Comparison of ENCODE assay signal across 17 mouse cellular contexts in genomic region chr15:30762695-30763285, GRCm38 (mm10).
A peak's percentile ranks its signal among the peaks of the same experiment; 100 is the strongest.
DNase-seq lines count a peak whose midpoint lies in the region; ATAC-seq lines count a peak whose summit lies in the region.
"Had no signal": no experiment of that assay in that cellular context is flagged by ENCODE, and none has a peak within 500 bp of the region (broad histone marks: within the 10 kb centered on the region; RNA-seq: fewer than 3 reads in every experiment).

No protein-coding gene starts in this region.

- H3K4me3 ChIP-seq in forebrain, embryonic 14.5 days (ENCODE audit: low read depth, low read length) = no peak overlapping the region
- no peak overlapping the region for H3K4me3 ChIP-seq in forebrain, embryonic 10.5 days
- no peak overlapping the region for H3K4me3 ChIP-seq in midbrain, embryonic 13.5 days (replicated peaks)
- H3K4me3 ChIP-seq in midbrain, embryonic 10.5 days = no peak overlapping the region
- H3K4me3 ChIP-seq in hindbrain, embryonic 14.5 days (replicated peaks; ENCODE audit: low read length) = no peak overlapping the region
- H3K4me3 ChIP-seq in neural tube, embryonic 15.5 days (replicated peaks) = no peak overlapping the region
- H3K4me3 ChIP-seq: erythroblast, embryonic 14.5 days; heart, adult 2 months; kidney, embryonic 15.5 days; left cerebral cortex, adult 2 months; limb, embryonic 13.5 days; myocyte had no signal

- H3K27ac ChIP-seq in forebrain, embryonic 14.5 days (ENCODE audit: low read depth, low read length) = no peak overlapping the region
- H3K27ac ChIP-seq in forebrain, embryonic 10.5 days = no peak overlapping the region
- peak overlapping the region; percentile 27; the same call in 1 of the 2 replicates for H3K27ac ChIP-seq in midbrain, embryonic 13.5 days
- H3K27ac ChIP-seq in midbrain, embryonic 10.5 days (replicated peaks) = no peak overlapping the region
- H3K27ac ChIP-seq in hindbrain, embryonic 14.5 days = 0 out of 2 replicates have a peak overlapping the region, but pooled peaks have one; percentile 4
- H3K27ac ChIP-seq in neural tube, embryonic 15.5 days (replicated peaks) = peak overlapping the region; percentile 48
- H3K27ac ChIP-seq: heart, adult 2 months; kidney, embryonic 15.5 days; left cerebral cortex, adult 2 months; limb, embryonic 13.5 days had no signal

- WGBS in forebrain, embryonic 14.5 days = 88% methylated on average over 1 of the region's 1 CpGs
- WGBS in forebrain, embryonic 10.5 days = 94% methylated on average over 1 of the region's 1 CpGs
- 95% methylated on average over 1 of the region's 1 CpGs for WGBS in midbrain, embryonic 13.5 days
- WGBS in midbrain, embryonic 10.5 days = 97% methylated on average over 1 of the region's 1 CpGs
- WGBS in hindbrain, embryonic 14.5 days = 94% methylated on average over 1 of the region's 1 CpGs
- WGBS in neural tube, embryonic 15.5 days = 91% methylated on average over 1 of the region's 1 CpGs

- H3K4me1 ChIP-seq in forebrain, embryonic 14.5 days (ENCODE audit: control insufficient read depth, insufficient read depth, low read length) = no peaks in the 10 kb centered on the region
- H3K4me1 ChIP-seq in forebrain, embryonic 10.5 days = no peaks in the 10 kb centered on the region
- H3K4me1 ChIP-seq in midbrain, embryonic 13.5 days (replicated peaks) = peaks cover 11% of the 10 kb centered on the region; the same call in 1 of the 2 replicates
- no peaks in the 10 kb centered on the region for H3K4me1 ChIP-seq in midbrain, embryonic 10.5 days
- peaks cover 4% of the 10 kb centered on the region; the same call in 1 of the 2 replicates for H3K4me1 ChIP-seq in hindbrain, embryonic 14.5 days (replicated peaks; ENCODE audit: control insufficient read depth, insufficient read depth, low read length)
- H3K4me1 ChIP-seq in neural tube, embryonic 15.5 days = peaks cover 12% of the 10 kb centered on the region; the same call in 1 of the 2 replicates
- H3K4me1 ChIP-seq: kidney, embryonic 15.5 days had no signal

- H3K9me3 ChIP-seq in forebrain, embryonic 14.5 days (replicated peaks; ENCODE audit: control insufficient read depth, low read length) = no peaks in the 10 kb centered on the region
- H3K9me3 ChIP-seq in forebrain, embryonic 10.5 days = no peaks in the 10 kb centered on the region
- no peaks in the 10 kb centered on the region for H3K9me3 ChIP-seq in midbrain, embryonic 13.5 days
- H3K9me3 ChIP-seq in midbrain, embryonic 10.5 days (replicated peaks) = no peaks in the 10 kb centered on the region
- no peaks in the 10 kb centered on the region for H3K9me3 ChIP-seq in hindbrain, embryonic 14.5 days (ENCODE audit: control insufficient read depth, low read length)
- H3K9me3 ChIP-seq in neural tube, embryonic 15.5 days (replicated peaks) = no peaks in the 10 kb centered on the region
- H3K9me3 ChIP-seq: kidney, embryonic 15.5 days; limb, embryonic 13.5 days had no signal

- no peaks in the 10 kb centered on the region for H3K36me3 ChIP-seq in forebrain, embryonic 14.5 days (ENCODE audit: control insufficient read depth, insufficient read depth, low read length)
- H3K36me3 ChIP-seq in forebrain, embryonic 10.5 days (replicated peaks) = no peaks in the 10 kb centered on the region
- no peaks in the 10 kb centered on the region for H3K36me3 ChIP-seq in midbrain, embryonic 13.5 days
- H3K36me3 ChIP-seq in midbrain, embryonic 10.5 days = no peaks in the 10 kb centered on the region
- no peaks in the 10 kb centered on the region for H3K36me3 ChIP-seq in hindbrain, embryonic 14.5 days (replicated peaks; ENCODE audit: control insufficient read depth, insufficient read depth)
- no peaks in the 10 kb centered on the region for H3K36me3 ChIP-seq in neural tube, embryonic 15.5 days
- H3K36me3 ChIP-seq: kidney, embryonic 15.5 days; limb, embryonic 13.5 days had no signal

- no peak overlapping the region for H3K4me2 ChIP-seq in forebrain, embryonic 14.5 days (ENCODE audit: low read length)
- no peak overlapping the region for H3K4me2 ChIP-seq in midbrain, embryonic 13.5 days (replicated peaks)
- H3K4me2 ChIP-seq in hindbrain, embryonic 14.5 days (replicated peaks) = no peak overlapping the region
- H3K4me2 ChIP-seq in neural tube, embryonic 15.5 days = no peak overlapping the region
- H3K4me2 ChIP-seq: kidney, embryonic 15.5 days; limb, embryonic 13.5 days had no signal

- H3K9ac ChIP-seq in forebrain, embryonic 14.5 days (ENCODE audit: low read length) = no peak overlapping the region
- H3K9ac ChIP-seq in midbrain, embryonic 13.5 days (replicated peaks) = no peak overlapping the region
- H3K9ac ChIP-seq in hindbrain, embryonic 14.5 days = no peak overlapping the region
- H3K9ac ChIP-seq in neural tube, embryonic 15.5 days (replicated peaks) = no peak overlapping the region
- H3K9ac ChIP-seq: kidney, embryonic 15.5 days; limb, embryonic 13.5 days; liver, postnatal 0 days had no signal

- peak; percentile 40; the same call in 1 of the 2 replicates for ATAC-seq in forebrain, embryonic 14.5 days
- no peak for ATAC-seq in midbrain, embryonic 13.5 days
- ATAC-seq in hindbrain, embryonic 14.5 days (ENCODE audit: low FRiP score) = no peak
- ATAC-seq in neural tube, embryonic 15.5 days (ENCODE audit: low FRiP score) = no peak; the same call in 1 of the 2 replicates
- ATAC-seq: inflammation-experienced regulatory T-cells, adult 6 months; liver, postnatal 0 days had no signal

- peak; percentile 42 for DNase-seq in forebrain, embryonic 14.5 days (ENCODE audit: low spot score)
- no peak for DNase-seq in forebrain, embryonic 10.5 days (ENCODE audit: extremely low spot score, low spot score)
- no peak for DNase-seq in midbrain, embryonic 10.5 days (ENCODE audit: low spot score)
- no peak for DNase-seq in hindbrain, embryonic 14.5 days (ENCODE audit: low spot score)
- no peak for DNase-seq in lung, postnatal 25 days (ENCODE audit: low spot score)
- DNase-seq in spleen, postnatal 14 days (ENCODE audit: low spot score in 2 of 2) = no peak
- DNase-seq: cerebellum, adult 8-10 months; heart, adult 2 months; liver, postnatal 0 days had no signal

- no peaks in the 10 kb centered on the region for H3K27me3 ChIP-seq in forebrain, embryonic 14.5 days (replicated peaks; ENCODE audit: control insufficient read depth, insufficient read depth, low read length)
- no peaks in the 10 kb centered on the region for H3K27me3 ChIP-seq in forebrain, embryonic 10.5 days (ENCODE audit: poor library complexity, severe bottlenecking)
- no peaks in the 10 kb centered on the region for H3K27me3 ChIP-seq in midbrain, embryonic 13.5 days
- H3K27me3 ChIP-seq in midbrain, embryonic 10.5 days (ENCODE audit: low read depth, poor library complexity, severe bottlenecking) = no peaks in the 10 kb centered on the region
- no peaks in the 10 kb centered on the region for H3K27me3 ChIP-seq in hindbrain, embryonic 14.5 days (ENCODE audit: control insufficient read depth, insufficient read depth, low read length)
- no peaks in the 10 kb centered on the region for H3K27me3 ChIP-seq in neural tube, embryonic 15.5 days (replicated peaks)
- H3K27me3 ChIP-seq: kidney, embryonic 15.5 days; limb, embryonic 13.5 days had no signal

Comparison
In these comparisons a context has a peak if more than half of its experiments do, and no peak if none do; other contexts are left out.
1. H3K27ac ChIP-seq: peak in midbrain, embryonic 13.5 days (single experiment), hindbrain, embryonic 14.5 days (single experiment) and neural tube, embryonic 15.5 days (single experiment); none in forebrain, embryonic 14.5 days (single experiment), forebrain, embryonic 10.5 days (single experiment) and midbrain, embryonic 10.5 days (single experiment).